Mouse (Mus musculus): ENCODE results near the gene Hinfp. TPM values are rescaled to one million over a fixed set of nuclear protein-coding genes. Genes with fewer than 3 reads are reported as not detected.

The Hinfp gene
- total RNA-seq, 2 experiments from 2014 or later: 35.2 to 59.1 TPM

- ATAC-seq (replicated peaks; ENCODE audit: low FRiP score, poor library complexity, severe bottlenecking): peak; percentile 93
Measured at GRCm38 (mm10) chr9:44268027-44268360, 37.5 kb downstream of the Hinfp start.

- no peak for ATAC-seq (replicated peaks; ENCODE audit: low FRiP score, poor library complexity, severe bottlenecking)
Measured at GRCm38 (mm10) chr9:44267319-44268026, 38.0 kb downstream of the Hinfp start.

- no peak for ATAC-seq (replicated peaks; ENCODE audit: low FRiP score, poor library complexity, severe bottlenecking)
Measured at GRCm38 (mm10) chr9:44266478-44267226, 38.8 kb downstream of the Hinfp start.

- no peak for ATAC-seq (replicated peaks; ENCODE audit: low FRiP score, poor library complexity, severe bottlenecking)
Measured at GRCm38 (mm10) chr9:44261388-44261787, 44.1 kb downstream of the Hinfp start.

GRCm38 (mm10) chr9:44259014-44259413, 46.5 kb downstream of the Hinfp start:
- no peak for ATAC-seq (replicated peaks; ENCODE audit: low FRiP score, poor library complexity, severe bottlenecking)

- no peak for ATAC-seq (replicated peaks; ENCODE audit: low FRiP score, poor library complexity, severe bottlenecking)
Measured at GRCm38 (mm10) chr9:44256213-44256612, 49.3 kb downstream of the Hinfp start.

GRCm38 (mm10) chr9:44255136-44255521, 50.3 kb downstream of the Hinfp start:
- ATAC-seq (replicated peaks; ENCODE audit: low FRiP score, poor library complexity, severe bottlenecking): no peak

GRCm38 (mm10) chr9:44254508-44255135, 50.8 kb downstream of the Hinfp start:
- no peak for ATAC-seq (replicated peaks; ENCODE audit: low FRiP score, poor library complexity, severe bottlenecking)

- no peak for ATAC-seq (replicated peaks; ENCODE audit: low FRiP score, poor library complexity, severe bottlenecking)
Measured at GRCm38 (mm10) chr9:44253441-44253840, 52.0 kb downstream of the Hinfp start.

GRCm38 (mm10) chr9:44251314-44251713, 54.2 kb downstream of the Hinfp start, which contains the start of gene Pdzd3:
TSS of gene Pdzd3 (minus strand) at chr9:44251471.
- ATAC-seq (replicated peaks; ENCODE audit: low FRiP score, poor library complexity, severe bottlenecking): no peak

- no peak for ATAC-seq (replicated peaks; ENCODE audit: low FRiP score, poor library complexity, severe bottlenecking)
Measured at GRCm38 (mm10) chr9:44250445-44250844, 55.0 kb downstream of the Hinfp start.

GRCm38 (mm10) chr9:44249181-44250146, 56.0 kb downstream of the Hinfp start:
- peak; percentile 63 for ATAC-seq (replicated peaks; ENCODE audit: low FRiP score, poor library complexity, severe bottlenecking)

- no peak for ATAC-seq (replicated peaks; ENCODE audit: low FRiP score, poor library complexity, severe bottlenecking)
Measured at GRCm38 (mm10) chr9:44247907-44248306, 57.6 kb downstream of the Hinfp start.

GRCm38 (mm10) chr9:44243621-44244020, 61.9 kb downstream of the Hinfp start:
- ATAC-seq (replicated peaks; ENCODE audit: low FRiP score, poor library complexity, severe bottlenecking): no peak

Other genes starting within 250 kb of the Hinfp start
- gene Usp2, start 238.7 kb downstream of the Hinfp start, total RNA-seq (2015; ENCODE audit: low replicate concordance): not detected in 2 replicates
- gene Usp2, start 238.7 kb downstream of the Hinfp start, total RNA-seq (2017; ENCODE audit: low replicate concordance): 1.8 TPM in 1 of 2 replicates, not detected in the other
- gene Mfrp, start 203.9 kb downstream of the Hinfp start, total RNA-seq (2015; ENCODE audit: low replicate concordance): not detected in 2 replicates
- not detected in 2 replicates for gene Mfrp, start 203.9 kb downstream of the Hinfp start, total RNA-seq (2017; ENCODE audit: low replicate concordance)
- gene C1qtnf5, start 198.4 kb downstream of the Hinfp start, total RNA-seq (2015; ENCODE audit: low replicate concordance): not detected in 2 replicates
- gene C1qtnf5, start 198.4 kb downstream of the Hinfp start, total RNA-seq (2017; ENCODE audit: low replicate concordance): 1.4 TPM in 1 of 2 replicates, not detected in the other
- gene Gm49380, start 192.2 kb downstream of the Hinfp start, total RNA-seq (2015; ENCODE audit: low replicate concordance): not detected in 2 replicates
- gene Gm49380, start 192.2 kb downstream of the Hinfp start, total RNA-seq (2017; ENCODE audit: low replicate concordance): 1.4 TPM in 1 of 2 replicates, not detected in the other
- 83.4 and 94.4 TPM in 2 replicates for gene Rnf26, start 192.2 kb downstream of the Hinfp start, total RNA-seq (2015; ENCODE audit: low replicate concordance)
- 43.9 and 53.3 TPM in 2 replicates for gene Rnf26, start 192.2 kb downstream of the Hinfp start, total RNA-seq (2017; ENCODE audit: low replicate concordance)
- gene Mcam, start 171.2 kb downstream of the Hinfp start, total RNA-seq (2015; ENCODE audit: low replicate concordance): not detected in 2 replicates
- 0.30 TPM in 1 of 2 replicates, not detected in the other for gene Mcam, start 171.2 kb downstream of the Hinfp start, total RNA-seq (2017; ENCODE audit: low replicate concordance)
- gene Cbl, start 71.6 kb downstream of the Hinfp start, total RNA-seq (2015; ENCODE audit: low replicate concordance): 43.2 TPM in 2 replicates
- 16.2 and 21.3 TPM in 2 replicates for gene Cbl, start 71.6 kb downstream of the Hinfp start, total RNA-seq (2017; ENCODE audit: low replicate concordance)
- not detected in 2 replicates for gene Ccdc153, start 65.0 kb downstream of the Hinfp start, total RNA-seq (2015; ENCODE audit: low replicate concordance)
- gene Ccdc153, start 65.0 kb downstream of the Hinfp start, total RNA-seq (2017; ENCODE audit: low replicate concordance): not detected in 2 replicates
- not detected in 2 replicates for gene Pdzd3, start 54.2 kb downstream of the Hinfp start, total RNA-seq (2015; ENCODE audit: low replicate concordance)
- gene Pdzd3, start 54.2 kb downstream of the Hinfp start, total RNA-seq (2017; ENCODE audit: low replicate concordance): not detected in 2 replicates
- 0.84 and 2.5 TPM in 2 replicates for gene Nlrx1, start 37.1 kb downstream of the Hinfp start, total RNA-seq (2015; ENCODE audit: low replicate concordance)
- 1.2 and 2.6 TPM in 2 replicates for gene Nlrx1, start 37.1 kb downstream of the Hinfp start, total RNA-seq (2017; ENCODE audit: low replicate concordance)
- 314 and 326 TPM in 2 replicates for gene Abcg4, start 17.1 kb downstream of the Hinfp start, total RNA-seq (2015; ENCODE audit: low replicate concordance)
- 111 and 113 TPM in 2 replicates for gene Abcg4, start 17.1 kb downstream of the Hinfp start, total RNA-seq (2017; ENCODE audit: low replicate concordance)
- gene C2cd2l, start 14.6 kb upstream of the Hinfp start, total RNA-seq (2015; ENCODE audit: low replicate concordance): 46.1 and 54.8 TPM in 2 replicates
- 70.0 and 83.0 TPM in 2 replicates for gene C2cd2l, start 14.6 kb upstream of the Hinfp start, total RNA-seq (2017; ENCODE audit: low replicate concordance)
- 5.4 and 11.5 TPM in 2 replicates for gene Dpagt1, start 20.3 kb upstream of the Hinfp start, total RNA-seq (2015; ENCODE audit: low replicate concordance)
- gene Dpagt1, start 20.3 kb upstream of the Hinfp start, total RNA-seq (2017; ENCODE audit: low replicate concordance): 1.0 and 7.8 TPM in 2 replicates
- 455 and 495 TPM in 2 replicates for gene H2afx, start 29.0 kb upstream of the Hinfp start, total RNA-seq (2015; ENCODE audit: low replicate concordance)
- 1,704 and 2,100 TPM in 2 replicates for gene H2afx, start 29.0 kb upstream of the Hinfp start, total RNA-seq (2017; ENCODE audit: low replicate concordance)
- 2,720 and 2,790 TPM in 2 replicates for gene Hmbs, start 38.6 kb upstream of the Hinfp start, total RNA-seq (2015; ENCODE audit: low replicate concordance)
- 1,215 and 1,747 TPM in 2 replicates for gene Hmbs, start 38.6 kb upstream of the Hinfp start, total RNA-seq (2017; ENCODE audit: low replicate concordance)
- gene Vps11, start 56.0 kb upstream of the Hinfp start, total RNA-seq (2015; ENCODE audit: low replicate concordance): 2.5 and 6.7 TPM in 2 replicates
- gene Vps11, start 56.0 kb upstream of the Hinfp start, total RNA-seq (2017; ENCODE audit: low replicate concordance): 9.5 and 15.7 TPM in 2 replicates
- 15.1 and 40.0 TPM in 2 replicates for gene Hyou1, start 73.8 kb upstream of the Hinfp start, total RNA-seq (2015; ENCODE audit: low replicate concordance)
- gene Hyou1, start 73.8 kb upstream of the Hinfp start, total RNA-seq (2017; ENCODE audit: low replicate concordance): 25.1 and 34.4 TPM in 2 replicates
- gene Slc37a4, start 91.2 kb upstream of the Hinfp start, total RNA-seq (2015; ENCODE audit: low replicate concordance): 0.72 and 5.0 TPM in 2 replicates
- 9.1 and 16.1 TPM in 2 replicates for gene Slc37a4, start 91.2 kb upstream of the Hinfp start, total RNA-seq (2017; ENCODE audit: low replicate concordance)
- gene Rps25, start 101.5 kb upstream of the Hinfp start, total RNA-seq (2015; ENCODE audit: low replicate concordance): 682 and 851 TPM in 2 replicates
- gene Rps25, start 101.5 kb upstream of the Hinfp start, total RNA-seq (2017; ENCODE audit: low replicate concordance): 327 and 425 TPM in 2 replicates
- gene Trappc4, start 101.9 kb upstream of the Hinfp start, total RNA-seq (2015; ENCODE audit: low replicate concordance): 19.5 and 34.8 TPM in 2 replicates
- gene Trappc4, start 101.9 kb upstream of the Hinfp start, total RNA-seq (2017; ENCODE audit: low replicate concordance): 5.8 and 52.0 TPM in 2 replicates
- 32.1 and 61.2 TPM in 2 replicates for gene Ccdc84, start 112.9 kb upstream of the Hinfp start, total RNA-seq (2015; ENCODE audit: low replicate concordance)
- 25.3 and 25.9 TPM in 2 replicates for gene Ccdc84, start 112.9 kb upstream of the Hinfp start, total RNA-seq (2017; ENCODE audit: low replicate concordance)
- gene Foxr1, start 135.5 kb upstream of the Hinfp start, total RNA-seq (2015; ENCODE audit: low replicate concordance): not detected in 2 replicates
- not detected in 2 replicates for gene Foxr1, start 135.5 kb upstream of the Hinfp start, total RNA-seq (2017; ENCODE audit: low replicate concordance)
- not detected in 2 replicates for gene Upk2, start 149.3 kb upstream of the Hinfp start, total RNA-seq (2015; ENCODE audit: low replicate concordance)
- gene Upk2, start 149.3 kb upstream of the Hinfp start, total RNA-seq (2017; ENCODE audit: low replicate concordance): not detected in 2 replicates
- gene Bcl9l, start 177.2 kb upstream of the Hinfp start, total RNA-seq (2015; ENCODE audit: low replicate concordance): 0.36 and 2.5 TPM in 2 replicates
- gene Bcl9l, start 177.2 kb upstream of the Hinfp start, total RNA-seq (2017; ENCODE audit: low replicate concordance): 1.2 and 1.7 TPM in 2 replicates